Mouse (Mus musculus) hematopoietic stem cell, adult 5-6 weeks (primary cell): ENCODE measurements around the gene Dpep1. TPM values are rescaled to one million over a fixed set of nuclear protein-coding genes. Genes with fewer than 3 reads are reported as not detected.

ENCODE experiments used
- ATAC-seq, 2 experiments: fragments of 125-278 bp in 1 of 2; replicated peaks in 1 of 2; 2 replicates each; pipeline ENCODE4 v1.8.0; 2016 to 2017; ENCODE audit warnings: inconsistent platforms in 2 of 2, mild to moderate bottlenecking in 2 of 2, moderate number of reproducible peaks in 2 of 2, low read depth in 1 of 2, moderate TSS enrichment in 1 of 2; ENCODE audit not compliant: low FRiP score in 2 of 2, poor library complexity in 2 of 2, severe bottlenecking in 2 of 2, insufficient read depth in 1 of 2, low TSS enrichment in 1 of 2
- total RNA-seq: library from RNA; stranded (forward); fragments of 172-1452, 232-1000 nt; gene quantifications from 2 replicates; pipeline ENCODE4 v1.2.3, GENCODE M21; 2017

Dpep1 gene
- total RNA-seq: not detected in 2 replicates

DNA sequence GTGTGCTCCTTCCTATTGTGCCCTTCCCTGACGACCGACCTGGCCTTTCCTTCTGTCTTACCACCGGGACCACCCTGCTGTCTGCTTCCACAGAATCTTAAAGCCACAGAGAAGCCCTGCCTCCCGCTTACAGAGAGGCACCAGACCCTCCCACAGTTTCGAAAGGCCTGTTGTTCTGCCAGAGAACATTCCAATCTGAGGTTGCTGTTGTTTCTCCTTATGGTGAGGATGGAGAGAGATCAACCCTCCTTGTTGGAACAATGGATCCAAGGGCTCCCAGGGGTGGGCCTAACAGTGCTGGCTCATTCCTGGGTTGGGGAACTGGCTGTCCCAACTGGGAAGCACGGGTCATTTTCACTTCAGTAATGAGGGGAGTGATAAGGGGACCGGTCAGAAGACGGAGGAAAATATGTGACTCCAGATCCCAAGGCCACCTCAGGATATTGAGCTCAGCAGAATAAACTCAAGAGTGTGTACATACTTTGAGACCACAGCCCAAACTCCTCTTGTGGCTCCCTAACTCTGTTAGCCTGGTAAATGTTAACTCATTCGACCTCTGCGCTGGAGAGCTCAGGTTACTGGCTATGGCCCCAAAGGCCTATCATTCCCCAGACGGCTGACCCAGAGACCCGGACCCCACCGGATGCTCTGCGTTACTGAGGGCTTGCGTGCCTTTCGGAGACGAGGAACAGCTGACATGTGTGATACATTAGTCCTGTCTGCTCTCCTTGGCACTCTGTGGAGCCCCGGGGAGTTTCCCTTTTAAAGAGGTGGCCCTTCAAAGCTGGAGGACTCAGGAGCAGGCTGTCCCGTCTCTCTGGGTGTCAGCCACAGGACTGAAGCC, at the start of gene Dpep1:
Dpep1 (plus strand) TSS at position 677 of the 844 bp plus-strand sequence.
- ATAC-seq: no peak

DNA sequence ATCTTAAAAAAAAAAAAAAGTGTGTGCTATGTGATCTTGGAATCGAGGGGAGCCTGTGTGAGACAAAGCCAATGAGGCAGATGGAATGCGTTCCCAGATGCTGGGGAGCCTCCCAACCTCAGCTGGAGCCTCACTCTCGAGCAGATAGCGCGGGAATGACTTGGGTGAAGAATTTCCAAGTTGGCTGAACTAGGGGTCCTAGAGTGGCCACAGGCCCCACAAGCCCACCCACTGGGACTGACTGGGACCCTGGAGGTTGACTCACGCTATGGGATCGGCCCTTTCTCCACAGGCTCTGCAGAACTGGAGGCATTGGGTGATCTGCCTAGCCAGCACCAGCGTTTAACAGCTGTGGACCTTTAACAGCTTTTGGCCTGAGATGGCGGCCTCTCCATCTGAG, 49.8 kb upstream of the Dpep1 start:
- ATAC-seq: no peak

DNA sequence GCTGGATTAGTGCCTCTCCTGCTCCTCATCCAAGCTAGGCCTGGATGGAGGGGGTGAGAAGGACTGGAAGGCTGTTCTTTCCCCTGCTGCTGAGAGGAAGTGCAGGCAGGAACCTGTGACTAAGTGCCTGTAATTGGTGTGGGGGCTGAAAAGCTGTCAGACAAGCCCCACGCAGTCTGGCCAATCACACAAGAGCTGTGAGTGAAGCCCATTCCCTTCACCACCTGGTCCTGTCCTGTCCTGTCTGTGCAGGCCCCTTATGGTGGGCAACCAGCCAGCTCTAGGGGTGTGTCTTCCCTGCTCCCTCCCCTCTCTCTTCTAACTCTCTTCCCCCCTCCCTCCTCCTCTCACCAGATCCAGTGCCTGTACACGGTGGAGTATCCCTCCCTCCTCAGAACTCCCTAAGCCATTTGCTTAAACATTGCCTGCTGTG, 48.4 kb upstream of the Dpep1 start:
- ATAC-seq: peak in 1 of 2 experiments; percentile 15; a peak in 1 of 4 replicates

DNA sequence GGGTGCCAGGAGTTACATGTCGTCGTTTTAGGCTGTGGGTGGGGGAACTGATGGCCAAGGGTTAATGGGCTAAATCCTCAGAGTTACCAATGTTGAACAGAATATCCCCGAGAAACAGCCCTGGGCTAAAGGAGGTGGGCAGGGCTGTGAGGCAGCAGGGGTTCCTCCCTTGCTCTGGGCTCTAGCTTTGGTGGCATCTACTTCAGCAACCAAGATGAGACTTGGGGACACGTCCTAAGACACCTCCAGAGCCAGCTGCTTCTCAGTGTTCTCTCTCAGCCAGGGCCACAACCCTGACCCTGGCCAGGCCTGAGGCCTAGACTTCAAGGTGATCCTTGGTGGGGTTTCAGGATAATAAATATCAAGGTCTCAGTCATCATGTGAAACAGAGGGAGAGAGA, 47.3 kb upstream of the Dpep1 start:
- ATAC-seq: no peak

DNA sequence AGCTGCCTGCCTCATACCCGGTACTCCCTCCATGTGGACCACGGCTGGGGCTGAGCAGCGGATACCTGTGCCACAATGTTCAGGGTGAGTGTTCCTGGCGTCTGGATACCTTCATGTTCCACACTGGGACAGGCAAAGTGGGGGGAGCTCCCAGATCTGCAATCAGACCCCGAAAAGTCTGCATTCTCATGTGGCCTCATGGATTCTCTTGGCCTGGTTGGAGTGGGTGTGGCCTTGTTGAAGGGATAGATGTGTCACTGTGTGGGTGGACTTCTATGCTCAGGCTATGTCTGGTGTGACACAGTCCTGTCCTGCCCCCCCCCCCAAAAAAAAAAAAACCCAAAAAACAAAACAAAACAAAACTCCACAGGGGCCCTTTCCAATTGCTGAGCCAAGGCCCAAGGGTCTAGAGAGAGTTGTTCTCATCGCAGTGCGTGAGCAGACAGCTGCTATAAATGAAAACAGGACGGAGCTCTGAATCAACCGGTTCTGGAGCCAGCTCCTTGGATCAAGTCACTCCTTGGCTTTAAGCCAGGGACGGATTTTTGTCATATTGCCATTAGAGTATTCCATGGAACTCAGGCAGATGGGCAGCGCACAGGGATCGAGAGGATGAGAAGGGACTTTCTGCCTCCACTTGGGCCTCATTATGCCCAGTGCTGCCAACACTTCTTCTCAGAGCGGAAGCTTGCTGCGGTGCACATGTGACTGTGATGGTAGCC, 44.1 kb upstream of the Dpep1 start:
- ATAC-seq: no peak

DNA sequence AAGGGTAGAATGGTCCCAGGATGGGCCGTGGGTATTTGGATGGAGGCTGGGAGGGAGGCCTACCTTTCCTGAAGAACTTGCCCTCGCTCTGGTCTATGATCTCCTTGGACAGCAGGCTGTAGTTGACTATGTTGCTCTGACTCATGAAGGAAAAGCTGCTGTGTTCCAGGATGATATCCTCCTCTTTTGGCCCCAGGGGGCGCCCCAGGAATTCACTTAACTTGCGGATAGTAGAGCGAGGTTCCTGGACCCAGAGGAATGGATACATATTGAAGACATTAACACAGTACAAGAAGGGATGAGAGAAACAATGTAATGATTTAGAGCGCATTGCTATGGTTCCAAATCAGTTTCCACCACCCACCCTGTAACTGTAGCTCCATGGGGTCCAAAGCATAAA, 40.8 kb upstream of the Dpep1 start:
- ATAC-seq: no peak

DNA sequence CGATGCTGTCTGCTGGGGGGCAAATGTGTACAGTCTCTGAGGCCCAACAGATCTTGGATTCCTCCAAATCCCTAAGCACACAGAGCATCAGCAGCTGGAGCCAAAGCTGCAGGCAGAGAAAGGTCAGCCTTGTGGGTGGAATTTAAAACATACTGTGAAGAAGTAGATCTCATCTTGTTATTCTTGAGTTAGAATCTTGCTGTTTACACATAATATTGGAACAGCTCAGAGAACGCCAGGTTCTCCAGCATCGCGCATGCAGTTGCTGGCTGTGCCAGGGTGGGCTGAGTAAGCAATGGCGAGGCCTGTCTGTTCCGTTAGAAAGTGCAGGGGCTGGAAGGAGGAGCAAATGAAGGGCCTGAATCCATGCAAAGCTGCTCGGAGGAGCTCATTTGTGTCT, 39.7 kb upstream of the Dpep1 start:
- ATAC-seq: no peak

DNA sequence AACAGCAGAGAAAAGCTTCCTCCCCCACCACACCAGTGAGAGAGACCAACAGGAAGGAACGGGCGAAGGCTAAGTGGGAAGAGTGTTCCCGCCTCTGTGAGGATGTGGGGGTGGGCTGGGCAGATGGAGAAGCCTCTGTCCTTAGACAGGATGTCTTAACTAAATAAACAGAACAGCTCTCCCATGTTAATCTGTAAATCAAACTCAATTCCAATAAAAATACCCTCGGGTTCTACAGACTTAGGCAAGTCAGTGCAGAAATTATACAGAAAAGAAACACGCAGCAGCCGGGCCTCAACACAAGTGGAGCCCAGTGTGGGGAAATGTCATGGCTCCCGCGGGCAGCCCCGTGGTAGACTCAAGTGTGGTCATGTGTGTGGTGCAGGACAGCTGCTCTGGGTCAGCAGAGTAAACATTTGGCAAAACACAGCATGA, 35.3 kb upstream of the Dpep1 start:
- ATAC-seq: no peak

DNA sequence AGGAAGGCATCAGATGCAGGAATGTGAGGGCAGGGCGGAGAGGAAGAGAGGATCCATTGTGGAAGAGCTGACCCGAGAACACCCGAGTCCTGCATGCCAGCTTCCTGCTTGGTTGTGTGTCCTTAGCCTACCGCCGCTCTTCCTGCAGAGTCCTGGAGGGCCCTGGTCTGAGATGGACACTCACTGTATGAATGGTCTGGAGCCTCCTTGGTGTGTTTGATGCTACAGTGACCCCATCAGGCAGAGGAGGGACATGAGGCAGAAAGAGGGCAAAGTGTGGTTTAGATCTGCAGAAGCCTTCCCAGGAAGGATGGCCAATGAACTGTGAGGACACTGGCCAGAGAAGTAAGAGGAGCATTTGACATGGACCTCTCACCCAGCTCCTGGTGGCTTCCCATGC, 30.9 kb upstream of the Dpep1 start:
- ATAC-seq: no peak

DNA sequence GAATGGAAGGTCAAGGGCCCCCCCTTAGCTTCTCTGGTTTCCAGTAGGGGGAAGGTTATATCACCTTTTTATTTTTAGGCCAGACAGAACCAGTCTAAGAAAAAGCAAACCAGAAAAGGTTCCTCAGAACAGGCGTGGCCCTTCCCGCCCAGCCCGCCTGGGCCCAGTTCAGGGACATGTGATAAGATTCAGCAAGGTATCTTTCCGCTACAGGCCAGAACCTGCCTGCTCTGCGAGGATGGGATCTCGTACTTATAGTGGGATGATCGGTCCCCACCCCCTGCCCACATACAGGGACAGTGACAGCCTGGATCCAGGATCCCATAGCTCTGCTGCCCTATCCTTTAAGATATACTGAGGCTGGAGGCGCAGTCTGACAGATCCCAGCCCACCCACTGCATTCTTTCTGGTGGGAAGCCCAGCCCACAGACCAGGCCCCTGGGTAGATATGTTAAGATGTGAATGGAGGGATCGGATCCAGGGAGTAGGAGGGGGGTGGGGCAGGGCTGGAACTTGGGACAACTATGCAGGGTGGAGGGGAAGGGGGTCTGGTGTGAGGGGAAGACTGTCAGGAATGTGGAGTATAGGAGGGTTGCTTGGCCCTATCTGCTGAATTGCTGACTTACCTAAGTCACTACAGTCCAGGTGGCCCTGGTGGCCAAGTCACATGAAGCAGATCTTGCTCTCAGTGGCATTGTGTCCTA, 29.8 kb upstream of the Dpep1 start:
- ATAC-seq: no peak

DNA sequence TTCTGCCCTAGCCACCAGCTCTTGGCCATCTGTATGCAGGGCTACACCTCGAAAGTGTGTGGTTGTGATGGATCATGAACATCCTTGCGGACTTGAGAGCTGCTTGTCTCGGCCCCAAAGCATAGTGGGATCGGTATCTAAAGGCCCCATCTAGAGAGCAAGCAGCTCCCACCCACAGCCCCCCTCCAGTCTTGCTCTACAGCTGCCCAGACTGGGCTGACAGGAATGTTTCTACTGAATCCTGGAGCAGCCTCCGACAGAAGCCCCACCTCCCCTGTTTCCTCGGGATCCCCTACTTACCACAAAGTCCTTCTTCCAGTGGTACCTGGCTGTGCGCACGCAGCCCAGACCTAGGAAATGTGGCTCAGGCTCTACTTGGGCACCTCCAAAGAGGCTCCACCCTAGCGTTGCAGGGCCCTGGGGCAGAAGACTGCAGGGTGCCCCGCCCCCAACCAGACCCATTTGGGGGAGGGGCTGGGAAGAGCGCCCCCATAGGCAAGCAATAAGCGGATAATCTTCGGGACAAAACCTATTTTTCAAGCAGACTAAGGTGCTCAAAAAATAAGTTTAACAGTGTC, 28.1 kb upstream of the Dpep1 start, which contains the start of gene Sult5a1:
Sult5a1 (minus strand) TSS at position 428 of the 578 bp plus-strand sequence.
- ATAC-seq: no peak

DNA sequence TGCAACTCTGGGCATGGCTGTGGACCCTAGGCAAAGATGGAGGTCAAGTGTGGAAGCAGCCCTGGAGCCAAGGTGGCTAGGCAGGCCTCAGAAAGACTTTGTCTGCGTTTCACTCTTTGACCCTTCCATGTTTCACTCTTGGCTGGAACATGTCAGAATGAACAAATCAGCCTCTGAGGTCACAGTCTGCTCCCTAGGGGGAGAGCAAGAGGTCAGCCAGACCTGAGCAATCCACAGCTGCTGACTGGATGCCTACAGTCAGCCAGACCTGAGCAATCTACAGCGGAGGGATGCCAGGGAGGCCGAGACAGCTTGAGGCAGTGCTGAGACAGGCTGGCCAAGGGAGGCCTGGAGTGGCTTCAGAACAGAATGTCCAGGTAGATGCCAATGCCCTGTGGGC, 4.7 kb upstream of the Dpep1 start:
- ATAC-seq: no peak

DNA sequence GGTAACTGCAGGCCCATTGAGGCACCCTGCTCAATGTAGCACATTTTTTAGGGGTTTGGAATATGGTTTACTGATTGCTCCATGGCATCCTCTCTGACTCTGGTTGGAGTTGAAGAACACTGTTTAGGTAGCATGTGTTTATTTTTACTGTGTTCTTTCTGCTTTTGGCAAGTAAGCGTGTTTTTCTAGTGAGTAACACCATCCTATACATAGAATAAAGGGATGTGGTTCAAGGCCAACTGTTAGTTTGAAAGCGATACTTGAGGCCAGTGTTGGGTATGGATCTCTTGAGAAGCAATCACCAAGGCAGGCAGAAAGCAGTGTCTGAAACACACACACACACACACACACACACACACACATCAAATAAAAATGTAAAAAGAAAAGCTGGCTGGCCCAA, 2.0 kb downstream of the Dpep1 start:
- no peak for ATAC-seq

DNA sequence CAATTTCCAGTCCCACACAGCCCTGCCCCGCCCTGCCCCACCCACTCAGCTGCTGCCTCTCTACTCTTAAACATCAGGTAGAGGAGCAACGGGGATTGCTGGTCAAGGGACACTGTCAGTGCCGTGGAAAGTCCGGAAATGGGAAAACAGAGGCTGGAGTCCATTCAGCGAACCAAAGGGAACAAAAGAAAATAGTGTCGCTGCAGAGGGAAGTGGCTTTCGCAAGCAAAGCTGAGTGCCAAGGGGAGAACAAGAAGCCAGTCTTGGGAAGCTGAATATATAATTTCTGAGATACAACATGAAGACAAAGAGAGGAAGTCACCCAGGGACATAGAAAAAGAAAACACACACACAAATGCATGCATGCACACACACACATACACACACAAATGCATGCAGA, 2.8 kb downstream of the Dpep1 start:
- no peak for ATAC-seq

DNA sequence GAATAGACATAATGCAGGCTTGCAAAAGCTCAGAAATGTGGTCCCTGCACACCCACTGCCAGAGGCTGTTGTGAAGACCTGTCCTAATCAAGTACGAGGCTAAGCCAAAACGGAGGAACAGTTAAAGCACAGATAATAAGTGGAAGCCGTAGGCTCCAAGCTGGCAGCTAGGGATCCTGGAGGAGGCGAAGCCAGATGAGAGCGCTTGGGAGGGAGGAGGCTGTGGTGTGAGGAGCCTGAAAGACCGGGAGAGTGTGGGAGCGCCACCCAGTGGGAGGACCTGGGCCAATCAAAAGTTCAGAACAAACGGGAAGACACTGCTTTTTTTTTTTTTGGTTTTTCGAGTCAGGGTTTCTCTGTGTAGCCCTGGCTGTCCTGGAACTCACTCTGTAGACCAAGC, 4.6 kb downstream of the Dpep1 start:
- ATAC-seq: peak in 1 of 2 experiments; percentile 70; a peak in 2 of 4 replicates

DNA sequence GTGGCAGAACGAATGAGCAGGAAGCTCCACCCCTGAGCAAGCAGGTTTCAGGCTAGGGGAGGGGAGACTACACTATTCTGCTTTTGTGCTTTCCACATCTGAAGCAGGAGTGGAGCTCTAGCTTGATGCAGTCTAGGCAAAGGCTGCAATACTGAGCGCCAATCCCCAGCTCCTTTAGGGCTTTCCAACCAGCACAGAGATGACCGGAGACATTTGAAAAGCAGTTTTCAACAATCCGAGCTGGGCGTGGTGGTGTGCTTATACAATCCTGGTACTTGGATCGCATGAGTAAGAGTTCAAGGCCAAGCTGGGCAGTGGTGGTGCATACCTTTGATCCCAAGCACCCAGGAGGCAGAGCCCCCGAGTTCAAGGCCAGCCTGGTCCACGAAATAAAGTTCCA, 5.9 kb downstream of the Dpep1 start:
- 0 out of 4 replicates have a peak, but pooled peaks of 1 of the 2 experiments have one; percentile 12 for ATAC-seq

DNA sequence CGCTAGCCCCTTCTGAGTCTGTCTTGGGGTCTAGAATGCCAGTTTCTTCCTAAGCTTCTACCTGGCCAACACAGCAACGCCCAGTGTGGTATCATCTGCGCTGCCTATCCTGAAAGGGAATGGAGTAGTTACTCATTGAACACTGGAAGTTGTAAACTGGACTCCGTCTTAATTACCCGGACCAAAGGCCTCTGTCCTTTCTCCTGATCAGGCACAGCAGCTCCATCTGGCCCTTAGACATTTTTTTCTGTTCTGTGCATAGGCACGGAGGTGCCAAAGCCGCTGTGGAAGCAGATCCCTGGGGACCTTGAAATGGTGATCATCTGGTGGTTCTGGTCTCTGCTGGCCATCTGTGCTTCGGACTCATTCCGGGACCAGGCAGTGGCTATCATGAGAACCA, 7.7 kb downstream of the Dpep1 start:
- ATAC-seq: no peak
